Mouse (Mus musculus) forebrain, postnatal 0 days (tissue): ENCODE results near the gene Gabrb3. TPM values are rescaled to one million over a fixed set of nuclear protein-coding genes. Genes with fewer than 3 reads are reported as not detected.

Experiments used
- ATAC-seq: fragments of 200-750 bp; cut with Nextera tagmentation; 2 replicates; pipeline ENCODE4 v1.8.0; 2017; ENCODE audit warnings: mild to moderate bottlenecking, moderate library complexity
- DNase-seq: peaks from one replicate; pipeline ENCODE4 v3.0.0-alpha.2; 2015
- H3K27ac ChIP-seq: fragments of 300-500 bp; sonication (generic); 2 replicates; pipeline ENCODE4 v1.5.1; 2014; ENCODE audit warnings: low read depth, mild to moderate bottlenecking, antibody characterized with exemption, low read length, moderate library complexity, mixed read lengths
- H3K27me3 ChIP-seq: fragments of 300-500 bp; sonication (generic); 2 replicates; pipeline ENCODE4 v1.6.1; 2014; ENCODE audit warnings: mild to moderate bottlenecking, low read length, mixed read lengths; ENCODE audit not compliant: insufficient read depth
- H3K36me3 ChIP-seq: fragments of 300-500 bp; sonication (generic); 2 replicates; pipeline ENCODE4 v1.6.1; 2014; ENCODE audit warnings: mild to moderate bottlenecking, moderate library complexity; ENCODE audit not compliant: insufficient read depth
- H3K4me1 ChIP-seq: fragments of 300-500 bp; sonication (generic); 2 replicates; pipeline ENCODE4 v1.6.1; 2014; ENCODE audit warnings: antibody characterized with exemption; ENCODE audit not compliant: insufficient read depth
- H3K4me2 ChIP-seq: fragments of 300-500 bp; sonication (generic); 2 replicates; pipeline ENCODE4 v1.6.1; 2014; ENCODE audit warnings: low read depth, mild to moderate bottlenecking, moderate library complexity
- H3K4me3 ChIP-seq: fragments of 300-500 bp; sonication (generic); 2 replicates; pipeline ENCODE4 v1.5.1; 2014; ENCODE audit warnings: low read depth, low read length, mixed read lengths
- H3K9ac ChIP-seq: fragments of 300-500 bp; sonication (generic); 2 replicates; pipeline ENCODE4 v1.6.1; 2014; ENCODE audit warnings: mild to moderate bottlenecking
- H3K9me3 ChIP-seq: fragments of 300-500 bp; sonication (generic); 2 replicates; pipeline ENCODE4 v1.6.1; 2016; ENCODE audit warnings: low read length
- CTCF ChIP-seq: sonication (generic); IDR thresholded peaks from 2 replicates; pipeline ENCODE4 v1.5.1; 2016; ENCODE audit warnings: antibody characterized with exemption, control low read depth, low read depth
- WGBS: fragments of 180-500 bp; shearing (Covaris S2); extraction: QIAGEN DNeasy Blood & Tissue Kit; methylation state at CpG from one replicate; pipeline ENCODE4 v1.1.7; 2014; 5-methylcytosine and 5-hydroxymethylcytosine counted together
- polyA plus RNA-seq: library from polyadenylated mRNA; unstranded; fragments of >200 nt; fragmentation: Nextera tagmentation; extraction: Ambion mirVana; gene quantifications from 2 replicates; pipeline ENCODE4 v1.2.1, GENCODE M21; 2015
- total RNA-seq: library from RNA; depleted of rRNA; stranded (reverse); fragments of >200 nt; gene quantifications from 2 replicates; pipeline ENCODE4 v1.2.3, GENCODE M21; 2014

Gabrb3 gene
- total and polyA plus RNA-seq, 2 experiments from 2014 or later: 51.2 to 198 TPM

GRCm38 (mm10) chr7:57635687-57636086, 216.2 kb downstream of the Gabrb3 start:
- H3K27ac ChIP-seq: no peak overlapping the region
- ATAC-seq (no peak), DNase-seq (no peak)
- H3K4me3 ChIP-seq: no peak overlapping the region
- 68% methylated on average over 4 of the region's 4 CpGs for WGBS
- H3K4me1 ChIP-seq: no peaks in the 10 kb centered on the region
- no peak for TF ChIP-seq CTCF
- H3K9ac ChIP-seq: no peak overlapping the region
- no peaks in the 10 kb centered on the region for H3K36me3 ChIP-seq
- H3K27me3 ChIP-seq: no peaks in the 10 kb centered on the region
- no peak overlapping the region for H3K4me2 ChIP-seq
- no peaks in the 10 kb centered on the region for H3K9me3 ChIP-seq

GRCm38 (mm10) chr7:57640796-57641195, 221.3 kb downstream of the Gabrb3 start:
- no peaks in the 10 kb centered on the region for H3K4me1 ChIP-seq
- no peak overlapping the region for H3K9ac ChIP-seq
- DNase-seq: no peak
- H3K27ac ChIP-seq: no peak overlapping the region
- H3K36me3 ChIP-seq: no peaks in the 10 kb centered on the region
- H3K9me3 ChIP-seq: no peaks in the 10 kb centered on the region
- 64% methylated on average over 1 of the region's 1 CpGs for WGBS
- H3K4me2 ChIP-seq: no peak overlapping the region
- H3K4me3 ChIP-seq: no peak overlapping the region
- H3K27me3 ChIP-seq: no peaks in the 10 kb centered on the region
- no peak for TF ChIP-seq CTCF
- ATAC-seq: no peak

- no peaks in the 10 kb centered on the region for H3K9me3 ChIP-seq
- no peaks in the 10 kb centered on the region for H3K27me3 ChIP-seq
- ATAC-seq: no peak
- WGBS: 88% methylated on average over 2 of the region's 2 CpGs
- no peak for DNase-seq
- H3K4me2 ChIP-seq: no peak overlapping the region
- H3K4me3 ChIP-seq: no peak overlapping the region
- no peak overlapping the region for H3K9ac ChIP-seq
- no peak overlapping the region for H3K27ac ChIP-seq
- no peaks in the 10 kb centered on the region for H3K4me1 ChIP-seq
- no peaks in the 10 kb centered on the region for H3K36me3 ChIP-seq
- no peak for TF ChIP-seq CTCF
These were observed 227.9 kb downstream of the Gabrb3 start for GRCm38 (mm10) chr7:57647345-57647744.

- Histone ChIP-seq H3K27me3 (no peaks in the 10 kb centered on the region), H3K4me2 (no peak overlapping the region), H3K9ac (no peak overlapping the region), H3K36me3 (no peaks in the 10 kb centered on the region), H3K4me3 (no peak overlapping the region), H3K4me1 (no peaks in the 10 kb centered on the region), H3K9me3 (no peaks in the 10 kb centered on the region), H3K27ac (no peak overlapping the region)
- TF ChIP-seq CTCF: no peak
- peak; percentile 45 for ATAC-seq
- DNase-seq: peak; percentile 13
- 95% methylated on average over 4 of the region's 4 CpGs for WGBS
These were observed 228.8 kb downstream of the Gabrb3 start for GRCm38 (mm10) chr7:57648136-57648755.

GRCm38 (mm10) chr7:57677352-57677751, 257.9 kb downstream of the Gabrb3 start:
- TF ChIP-seq CTCF: no peak
- no peaks in the 10 kb centered on the region for H3K27me3 ChIP-seq
- ATAC-seq (peak; percentile 29; the same call in 1 of the 2 replicates), DNase-seq (no peak)
- no peak overlapping the region for H3K27ac ChIP-seq
- no peaks in the 10 kb centered on the region for H3K9me3 ChIP-seq
- no peaks in the 10 kb centered on the region for H3K4me1 ChIP-seq
- no peak overlapping the region for H3K4me3 ChIP-seq
- 82% methylated on average over 6 of the region's 6 CpGs for WGBS
- no peak overlapping the region for H3K9ac ChIP-seq
- no peaks in the 10 kb centered on the region for H3K36me3 ChIP-seq
- no peak overlapping the region for H3K4me2 ChIP-seq

- H3K27ac ChIP-seq: no peak overlapping the region
- no peak for DNase-seq
- no peak overlapping the region for H3K4me2 ChIP-seq
- no peak overlapping the region for H3K9ac ChIP-seq
- H3K4me3 ChIP-seq: no peak overlapping the region
- H3K9me3 ChIP-seq: no peaks in the 10 kb centered on the region
- no peaks in the 10 kb centered on the region for H3K4me1 ChIP-seq
- no peaks in the 10 kb centered on the region for H3K27me3 ChIP-seq
- no peaks in the 10 kb centered on the region for H3K36me3 ChIP-seq
- no peak for ATAC-seq
- WGBS: 79% methylated on average over 4 of the region's 4 CpGs
- TF ChIP-seq CTCF: no peak
These were observed 270.3 kb downstream of the Gabrb3 start for GRCm38 (mm10) chr7:57689836-57690235.

GRCm38 (mm10) chr7:57700370-57700769, 280.9 kb downstream of the Gabrb3 start:
- peak; percentile 64 for ATAC-seq
- Histone ChIP-seq H3K27me3 (no peaks in the 10 kb centered on the region), H3K4me1 (no peaks in the 10 kb centered on the region), H3K4me2 (no peak overlapping the region), H3K27ac (no peak overlapping the region), H3K4me3 (no peak overlapping the region), H3K36me3 (no peaks in the 10 kb centered on the region), H3K9ac (no peak overlapping the region), H3K9me3 (no peaks in the 10 kb centered on the region)
- WGBS: 56% methylated on average over 7 of the region's 7 CpGs
- DNase-seq: no peak
- TF ChIP-seq CTCF: no peak
